Mouse (Mus musculus) forebrain, embryonic 13.5 days (tissue): ENCODE data around the gene Catsperz. TPM values are rescaled to one million over a fixed set of nuclear protein-coding genes. Genes with fewer than 3 reads are reported as not detected.

Source experiments
- ATAC-seq: fragments of 200-750 bp; cut with Nextera tagmentation; 2 replicates; pipeline ENCODE4 v1.8.0; 2017
- H3K27ac ChIP-seq: fragments of 300-500 bp; sonication (generic); 2 replicates; pipeline ENCODE4 v1.5.1; 2015; ENCODE audit warnings: inconsistent platforms, mild to moderate bottlenecking, moderate library complexity
- H3K27me3 ChIP-seq: fragments of 300-500 bp; sonication (generic); 2 replicates; pipeline ENCODE4 v1.6.1; 2015; ENCODE audit warnings: mild to moderate bottlenecking, inconsistent platforms
- H3K36me3 ChIP-seq: fragments of 300-500 bp; sonication (generic); 2 replicates; pipeline ENCODE4 v1.6.1; 2015; ENCODE audit warnings: mild to moderate bottlenecking, inconsistent platforms; ENCODE audit not compliant: poor library complexity, severe bottlenecking
- H3K4me1 ChIP-seq: fragments of 300-500 bp; sonication (generic); 2 replicates; pipeline ENCODE4 v1.6.1; 2015; ENCODE audit warnings: inconsistent platforms
- H3K4me2 ChIP-seq: fragments of 300-500 bp; sonication (generic); 2 replicates; pipeline ENCODE4 v1.6.1; 2015; ENCODE audit warnings: inconsistent platforms, mild to moderate bottlenecking, moderate library complexity
- H3K4me3 ChIP-seq: fragments of 300-500 bp; sonication (generic); 2 replicates; pipeline ENCODE4 v1.5.1; 2015; ENCODE audit warnings: mild to moderate bottlenecking, inconsistent platforms
- H3K9ac ChIP-seq: fragments of 300-500 bp; sonication (generic); 2 replicates; pipeline ENCODE4 v1.6.1; 2015; ENCODE audit warnings: mild to moderate bottlenecking, inconsistent platforms
- H3K9me3 ChIP-seq: fragments of 300-500 bp; sonication (generic); replicated peaks from 2 replicates; pipeline ENCODE4 v1.6.1; 2016; ENCODE audit warnings: inconsistent platforms
- WGBS: fragments of 180-500 bp; shearing (Covaris S2); methylation state at CpG from one replicate; pipeline ENCODE4 v1.1.7; 2015; 5-methylcytosine and 5-hydroxymethylcytosine counted together
- microRNA-seq: library from miRNA; unstranded; fragments of <30 nt; microRNA quantifications from one replicate; pipeline ENCODE4, GENCODE M21; 2016
- polyA plus RNA-seq: library from polyadenylated mRNA; unstranded; fragments of >200 nt; fragmentation: Nextera tagmentation; extraction: Ambion mirVana; gene quantifications from 2 replicates; pipeline ENCODE4 v1.2.1, GENCODE M21; 2015

The Catsperz gene
- polyA plus RNA-seq, 1 experiment from 2014 or later = not detected

DNA sequence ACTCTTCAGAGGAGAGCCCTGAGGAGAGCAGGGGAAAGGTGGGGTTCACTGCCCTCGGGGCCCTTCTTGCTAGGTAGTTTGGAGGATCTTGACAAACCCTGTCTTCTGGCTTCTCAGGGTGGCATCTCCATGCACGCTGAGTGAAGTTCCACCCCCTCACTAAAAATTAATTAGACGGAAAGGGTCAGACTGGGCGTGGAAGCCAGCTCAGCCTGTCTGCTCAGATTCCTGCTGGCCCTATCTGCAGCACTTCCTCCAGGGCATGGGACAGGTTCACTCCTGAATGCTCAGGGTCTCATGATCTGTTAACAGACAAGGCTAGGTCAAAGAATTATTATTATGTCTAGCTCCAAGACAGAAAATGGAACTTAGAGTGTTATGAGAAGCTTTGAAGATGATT, 32.7 kb downstream of the Catsperz start:
- Histone ChIP-seq H3K4me3 (no peak overlapping the region), H3K9me3 (no peaks in the 10 kb centered on the region; the same call in 1 of the 2 replicates), H3K4me1 (no peaks in the 10 kb centered on the region), H3K27me3 (no peaks in the 10 kb centered on the region), H3K27ac (no peak overlapping the region), H3K36me3 (no peaks in the 10 kb centered on the region), H3K4me2 (no peak overlapping the region), H3K9ac (no peak overlapping the region)
- WGBS = 65% methylated on average over 4 of the region's 4 CpGs
- ATAC-seq = no peak

DNA sequence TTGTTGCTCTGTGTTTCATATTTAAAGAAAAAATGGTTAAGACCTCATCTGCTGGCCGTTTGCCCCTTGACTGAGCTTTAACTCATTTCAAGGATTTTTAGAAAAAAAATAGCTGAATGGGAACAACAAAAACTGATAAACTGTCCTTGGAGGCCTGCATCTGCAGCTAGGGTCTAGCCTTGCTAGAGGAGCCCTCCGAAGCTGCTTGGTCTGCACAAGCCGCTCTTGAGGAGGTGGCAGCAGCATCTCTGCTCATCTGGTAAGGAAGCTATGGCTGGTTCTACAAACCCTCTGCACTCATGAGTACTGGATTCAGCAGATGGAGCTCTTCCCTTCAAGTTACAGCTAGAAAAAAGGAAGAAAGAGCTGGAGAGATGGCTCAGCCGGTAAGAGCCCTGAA, 47.2 kb downstream of the Catsperz start:
- H3K27me3 ChIP-seq = no peaks in the 10 kb centered on the region
- no peak overlapping the region for H3K27ac ChIP-seq
- H3K9ac ChIP-seq = no peak overlapping the region
- H3K4me2 ChIP-seq = no peak overlapping the region
- peaks cover 8% of the 10 kb centered on the region; the same call in 1 of the 2 replicates for H3K9me3 ChIP-seq
- 83% methylated on average over 4 of the region's 4 CpGs for WGBS
- ATAC-seq = no peak
- H3K4me3 ChIP-seq = no peak overlapping the region
- no peaks in the 10 kb centered on the region for H3K36me3 ChIP-seq
- no peaks in the 10 kb centered on the region for H3K4me1 ChIP-seq

DNA sequence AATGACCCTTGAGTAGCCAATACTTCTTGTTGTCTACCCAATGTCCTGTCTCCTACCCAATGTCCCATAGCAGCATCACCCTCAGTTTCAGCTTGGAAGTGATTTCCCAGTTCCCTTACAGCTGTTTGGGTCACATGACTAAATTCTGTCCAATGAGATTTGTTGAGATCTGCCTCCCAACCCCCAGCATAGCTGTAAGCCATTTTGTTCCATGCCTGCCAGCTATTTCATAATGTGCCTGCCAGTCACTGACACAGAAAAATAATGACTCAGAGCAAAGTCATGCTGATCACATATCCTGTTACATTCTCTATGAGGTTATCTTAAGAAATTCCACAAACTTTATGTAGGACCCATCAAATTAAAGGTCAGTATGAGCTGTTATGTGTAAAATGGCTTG, 48.4 kb downstream of the Catsperz start:
- Histone ChIP-seq H3K27me3 (no peaks in the 10 kb centered on the region), H3K4me1 (no peaks in the 10 kb centered on the region), H3K9ac (no peak overlapping the region), H3K4me3 (no peak overlapping the region), H3K36me3 (no peaks in the 10 kb centered on the region), H3K27ac (no peak overlapping the region), H3K9me3 (peaks cover 8% of the 10 kb centered on the region; the same call in 1 of the 2 replicates), H3K4me2 (no peak overlapping the region)
- ATAC-seq = no peak

DNA sequence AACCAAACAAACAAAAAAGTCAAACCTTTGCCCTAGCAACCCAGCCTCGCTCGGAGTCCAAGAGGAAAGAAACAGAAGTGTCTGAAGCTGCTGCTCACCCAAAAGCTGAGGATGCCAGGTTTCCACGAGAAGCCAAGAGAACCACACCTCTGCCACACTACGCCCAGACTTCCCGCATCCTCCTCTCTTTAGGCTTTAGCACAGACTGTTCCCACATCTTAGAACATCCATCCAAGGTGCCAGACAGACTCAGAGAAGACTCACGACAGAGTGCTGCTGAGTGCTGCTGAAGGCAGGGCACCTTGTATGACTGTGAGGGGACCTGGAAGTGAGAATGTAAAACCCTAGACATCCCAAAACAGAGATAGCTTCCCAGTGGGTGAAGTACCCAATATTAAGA, 49.3 kb downstream of the Catsperz start:
- Histone ChIP-seq H3K27ac (no peak overlapping the region), H3K9ac (no peak overlapping the region), H3K4me3 (no peak overlapping the region), H3K36me3 (no peaks in the 10 kb centered on the region), H3K9me3 (peaks cover 7% of the 10 kb centered on the region; the same call in 1 of the 2 replicates), H3K4me1 (no peaks in the 10 kb centered on the region), H3K27me3 (no peaks in the 10 kb centered on the region), H3K4me2 (no peak overlapping the region)
- 97% methylated on average over 6 of the region's 6 CpGs for WGBS
- ATAC-seq = no peak

DNA sequence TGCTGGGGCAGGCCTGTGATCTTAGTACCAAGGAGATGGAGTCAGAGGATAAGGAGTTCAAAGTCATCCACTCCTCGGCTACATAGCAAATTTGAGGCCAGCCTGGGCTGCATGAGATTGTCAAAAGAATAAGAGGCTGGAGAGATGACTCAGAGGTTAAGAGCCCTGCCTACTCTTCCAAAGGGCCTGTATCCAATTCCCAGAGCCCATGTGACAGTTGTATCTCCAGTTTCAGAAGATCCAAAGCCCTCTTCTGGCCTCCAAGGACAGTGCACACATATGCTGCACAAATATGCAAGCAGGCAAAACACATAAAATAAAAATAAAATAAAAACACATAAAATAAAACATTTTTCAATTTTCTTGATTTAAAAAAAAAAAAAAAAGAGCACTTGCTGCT, 50.9 kb downstream of the Catsperz start:
- Histone ChIP-seq H3K36me3 (no peaks in the 10 kb centered on the region), H3K27ac (no peak overlapping the region), H3K9ac (no peak overlapping the region), H3K4me1 (no peaks in the 10 kb centered on the region), H3K4me2 (no peak overlapping the region), H3K9me3 (no peaks in the 10 kb centered on the region), H3K4me3 (no peak overlapping the region), H3K27me3 (no peaks in the 10 kb centered on the region)
- 80% methylated on average over 1 of the region's 1 CpGs for WGBS
- no peak for ATAC-seq

DNA sequence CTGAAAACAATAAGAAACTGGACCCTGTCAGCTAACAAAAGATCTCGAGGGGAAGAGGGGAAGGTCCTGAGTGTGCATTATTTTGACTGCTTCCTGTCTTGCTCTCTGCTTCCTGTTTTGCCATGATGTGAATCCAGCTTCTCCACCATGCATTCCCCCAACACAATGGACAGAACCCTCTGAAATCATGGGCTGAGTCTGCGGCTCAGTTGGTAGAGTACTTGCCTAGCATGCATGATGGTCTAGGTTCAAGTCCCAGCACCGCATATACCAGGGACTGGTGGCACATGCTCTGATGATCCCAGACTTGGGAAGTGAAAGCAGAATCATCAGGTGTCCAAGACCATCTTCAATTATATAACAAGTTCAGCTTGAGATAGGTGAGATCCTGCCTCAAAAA, 52.5 kb downstream of the Catsperz start:
- Histone ChIP-seq H3K4me2 (no peak overlapping the region), H3K4me1 (no peaks in the 10 kb centered on the region), H3K9me3 (no peaks in the 10 kb centered on the region), H3K27ac (no peak overlapping the region), H3K9ac (no peak overlapping the region), H3K4me3 (no peak overlapping the region), H3K36me3 (no peaks in the 10 kb centered on the region), H3K27me3 (no peaks in the 10 kb centered on the region)
- WGBS = 79% methylated on average over 3 of the region's 3 CpGs
- no peak for ATAC-seq

Small RNA genes within 50 kb of the gene (microRNA-seq; reads per million reads assigned to microRNA genes)
- 0.80 reads per million for gene Mir6990

Other genes starting within 250 kb of the Catsperz start
- gene Rps6ka4, start 84.7 kb downstream of the Catsperz start, polyA plus RNA-seq = 4.0 and 4.2 TPM in 2 replicates
- gene Ccdc88b, start 67.2 kb downstream of the Catsperz start, polyA plus RNA-seq = 0.19 and 0.71 TPM in 2 replicates
- 141 and 167 TPM in 2 replicates for gene Trmt112, start 15.7 kb downstream of the Catsperz start, polyA plus RNA-seq
- gene Prdx5, start 15.3 kb downstream of the Catsperz start, polyA plus RNA-seq = 186 and 201 TPM in 2 replicates
- 15.3 and 15.7 TPM in 2 replicates for gene Esrra, start 3.6 kb downstream of the Catsperz start, polyA plus RNA-seq
- 0.25 TPM in 1 of 2 replicates, not detected in the other for gene Kcnk4, start 9.1 kb upstream of the Catsperz start, polyA plus RNA-seq
- 72.4 and 79.3 TPM in 2 replicates for gene Bad, start 16.5 kb upstream of the Catsperz start, polyA plus RNA-seq
- 32.4 and 32.8 TPM in 2 replicates for gene Gpr137, start 17.1 kb upstream of the Catsperz start, polyA plus RNA-seq
- 106 and 139 TPM in 2 replicates for gene Ppp1r14b, start 49.6 kb upstream of the Catsperz start, polyA plus RNA-seq
- 11.0 TPM in 2 replicates for gene Plcb3, start 51.1 kb upstream of the Catsperz start, polyA plus RNA-seq
- 86.9 and 97.9 TPM in 2 replicates for gene Fkbp2, start 55.1 kb upstream of the Catsperz start, polyA plus RNA-seq
- gene Vegfb, start 62.3 kb upstream of the Catsperz start, polyA plus RNA-seq = 33.4 and 34.6 TPM in 2 replicates
- gene Dnajc4, start 67.2 kb upstream of the Catsperz start, polyA plus RNA-seq = 19.1 and 19.8 TPM in 2 replicates
- 19.1 TPM in 2 replicates for gene Nudt22, start 70.7 kb upstream of the Catsperz start, polyA plus RNA-seq
- gene Trpt1, start 70.8 kb upstream of the Catsperz start, polyA plus RNA-seq = 15.2 and 16.9 TPM in 2 replicates
- 3.0 and 3.9 TPM in 2 replicates for gene Fermt3, start 94.1 kb upstream of the Catsperz start, polyA plus RNA-seq
- 289 and 311 TPM in 2 replicates for gene Stip1, start 114.6 kb upstream of the Catsperz start, polyA plus RNA-seq
- 3.3 and 4.4 TPM in 2 replicates for gene Macrod1, start 131.4 kb upstream of the Catsperz start, polyA plus RNA-seq
- gene Flrt1, start 180.3 kb upstream of the Catsperz start, polyA plus RNA-seq = 10.4 and 11.3 TPM in 2 replicates